Mouse (Mus musculus): ENCODE results near the gene Paf1.

The Paf1 gene

GRCm38 (mm10) chr7:28371514-28371989, 21.2 kb upstream of the Paf1 start:
- DNase-seq (ENCODE audit: low spot score): peak; percentile 67

GRCm38 (mm10) chr7:28372251-28373108, 20.3 kb upstream of the Paf1 start, which contains the start of gene Plekhg2:
Plekhg2 (minus strand) TSS chr7:28372599.
- DNase-seq (ENCODE audit: low spot score): peak; percentile 99

- peak; percentile 89 for DNase-seq (ENCODE audit: low spot score)
Observed at GRCm38 (mm10) chr7:28373131-28373581, 19.6 kb upstream of the Paf1 start.

- no peak for DNase-seq (ENCODE audit: low spot score)
Observed at GRCm38 (mm10) chr7:28373891-28374495, 18.8 kb upstream of the Paf1 start.

- no peak for DNase-seq (ENCODE audit: low spot score)
Observed at GRCm38 (mm10) chr7:28374647-28375046, 18.1 kb upstream of the Paf1 start.

- DNase-seq (ENCODE audit: low spot score): peak; percentile 96
Observed at GRCm38 (mm10) chr7:28375176-28375921, 17.4 kb upstream of the Paf1 start.

GRCm38 (mm10) chr7:28376011-28376771, 16.6 kb upstream of the Paf1 start:
- peak; percentile 96 for DNase-seq (ENCODE audit: low spot score)

GRCm38 (mm10) chr7:28377190-28378065, 15.3 kb upstream of the Paf1 start:
- peak; percentile 64 for DNase-seq (ENCODE audit: low spot score)

GRCm38 (mm10) chr7:28378066-28378690, 14.6 kb upstream of the Paf1 start:
- DNase-seq (ENCODE audit: low spot score): peak; percentile 90

GRCm38 (mm10) chr7:28378769-28379651, 13.7 kb upstream of the Paf1 start:
- DNase-seq (ENCODE audit: low spot score): peak; percentile 96

GRCm38 (mm10) chr7:28380237-28381016, 12.3 kb upstream of the Paf1 start, which contains the start of gene Zfp36:
Zfp36 (minus strand) TSS chr7:28380253.
- no peak for DNase-seq (ENCODE audit: low spot score)

- DNase-seq (ENCODE audit: low spot score): peak; percentile 93
Observed at GRCm38 (mm10) chr7:28381017-28381790, 11.5 kb upstream of the Paf1 start.

GRCm38 (mm10) chr7:28381938-28382337, 10.8 kb upstream of the Paf1 start:
- DNase-seq (ENCODE audit: low spot score): peak; percentile 96

- no peak for DNase-seq (ENCODE audit: low spot score)
Observed at GRCm38 (mm10) chr7:28382347-28382951, 10.3 kb upstream of the Paf1 start.

- DNase-seq (ENCODE audit: low spot score): peak; percentile 76
Observed at GRCm38 (mm10) chr7:28382981-28383396, 9.8 kb upstream of the Paf1 start.

GRCm38 (mm10) chr7:28383606-28384005, 9.1 kb upstream of the Paf1 start:
- no peak for DNase-seq (ENCODE audit: low spot score)

GRCm38 (mm10) chr7:28384162-28384561, 8.6 kb upstream of the Paf1 start:
- peak; percentile 36 for DNase-seq (ENCODE audit: low spot score)

Measured in lung, postnatal 25 days (tissue).